Mouse (Mus musculus) heart, embryonic 16.5 days (tissue): ENCODE results near the gene Hpn. TPM values are rescaled to one million over a fixed set of nuclear protein-coding genes. Genes with fewer than 3 reads are reported as not detected.

Source experiments
- ATAC-seq: fragments of 200-750 bp; cut with Nextera tagmentation; replicated peaks from 2 replicates; pipeline ENCODE4 v1.8.0; 2017; ENCODE audit warnings: moderate number of reproducible peaks; ENCODE audit not compliant: insufficient read depth, low FRiP score; ENCODE audit errors: extremely low read depth
- H3K27ac ChIP-seq: fragments of 300-500 bp; sonication (generic); 2 replicates; pipeline ENCODE4 v1.5.1; 2014; ENCODE audit warnings: mild to moderate bottlenecking, low read length, control low read depth, moderate library complexity
- H3K27me3 ChIP-seq: fragments of 300-500 bp; sonication (generic); 2 replicates; pipeline ENCODE4 v1.6.1; 2014; ENCODE audit warnings: low read length, mixed read lengths; ENCODE audit not compliant: control insufficient read depth, insufficient read depth
- H3K36me3 ChIP-seq: fragments of 300-500 bp; sonication (generic); 2 replicates; pipeline ENCODE4 v1.6.1; 2014; ENCODE audit not compliant: control insufficient read depth, insufficient read depth
- H3K4me1 ChIP-seq: fragments of 300-500 bp; sonication (generic); 2 replicates; pipeline ENCODE4 v1.6.1; 2014; ENCODE audit warnings: low read length, mixed read lengths; ENCODE audit not compliant: control insufficient read depth, insufficient read depth
- H3K4me2 ChIP-seq: fragments of 300-500 bp; sonication (generic); 2 replicates; pipeline ENCODE4 v1.6.1; 2014; ENCODE audit warnings: low read depth, mild to moderate bottlenecking, control low read depth, low read length
- H3K4me3 ChIP-seq: fragments of 300-500 bp; sonication (generic); 2 replicates; pipeline ENCODE4 v1.5.1; 2014; ENCODE audit warnings: mild to moderate bottlenecking, control low read depth, low read length
- H3K9ac ChIP-seq: fragments of 300-500 bp; sonication (generic); 2 replicates; pipeline ENCODE4 v1.6.1; 2014; ENCODE audit warnings: low read length, control low read depth
- H3K9me3 ChIP-seq: fragments of 300-500 bp; sonication (generic); replicated peaks from 2 replicates; pipeline ENCODE4 v1.6.1; 2016; ENCODE audit warnings: low read length; ENCODE audit not compliant: control insufficient read depth
- WGBS: fragments of 180-500 bp; shearing (Covaris S2); extraction: QIAGEN DNeasy Blood & Tissue Kit; methylation state at CpG from one replicate; pipeline ENCODE4 v1.1.7; 2014; 5-methylcytosine and 5-hydroxymethylcytosine counted together
- polyA plus RNA-seq: library from polyadenylated mRNA; unstranded; fragments of >200 nt; fragmentation: Nextera tagmentation; extraction: Ambion mirVana; gene quantifications from 2 replicates; pipeline ENCODE4 v1.2.1, GENCODE M21; 2015

Gene Hpn
- polyA plus RNA-seq, 1 experiment from 2014 or later = 2.6 TPM

- Histone ChIP-seq H3K4me1 (peaks cover 6% of the 10 kb centered on the region; the same call in 1 of the 2 replicates), H3K27ac (no peak overlapping the region), H3K9ac (no peak overlapping the region), H3K27me3 (no peaks in the 10 kb centered on the region), H3K4me2 (no peak overlapping the region), H3K4me3 (no peak overlapping the region), H3K9me3 (no peaks in the 10 kb centered on the region), H3K36me3 (no peaks in the 10 kb centered on the region)
- WGBS = 75% methylated on average over 11 of the region's 11 CpGs
- ATAC-seq = no peak
Measured at GRCm38 (mm10) chr7:31059919-31060620, 55.0 kb downstream of the Hpn start.

GRCm38 (mm10) chr7:31059108-31059507, 56.0 kb downstream of the Hpn start, which contains the start of gene Lgi4:
Gene Lgi4, plus strand, starts transcription at chr7:31059342.
- WGBS = 2% methylated on average over 2 of the region's 2 CpGs
- no peak within 1 kb of the TSS for H3K9ac ChIP-seq
- no peak within 1 kb of the TSS for H3K4me2 ChIP-seq
- no peaks in the 10 kb centered on the region for H3K36me3 ChIP-seq
- H3K27me3 ChIP-seq = no peaks in the 10 kb centered on the region
- H3K4me3 ChIP-seq = no peak within 1 kb of the TSS
- no peak within 1 kb of the TSS for H3K27ac ChIP-seq
- H3K4me1 ChIP-seq = peaks cover 6% of the 10 kb centered on the region; the same call in 1 of the 2 replicates
- ATAC-seq = no peak
- H3K9me3 ChIP-seq = no peaks in the 10 kb centered on the region

- peaks cover 13% of the 10 kb centered on the region for H3K4me1 ChIP-seq
- 85% methylated on average over 6 of the region's 6 CpGs for WGBS
- H3K4me3 ChIP-seq = no peak overlapping the region
- no peak overlapping the region for H3K9ac ChIP-seq
- no peaks in the 10 kb centered on the region for H3K9me3 ChIP-seq
- H3K27ac ChIP-seq = no peak overlapping the region
- no peak for ATAC-seq
- no peaks in the 10 kb centered on the region for H3K27me3 ChIP-seq
- no peak overlapping the region for H3K4me2 ChIP-seq
- no peaks in the 10 kb centered on the region for H3K36me3 ChIP-seq
Measured at GRCm38 (mm10) chr7:31058211-31058610, 56.9 kb downstream of the Hpn start.

GRCm38 (mm10) chr7:31057730-31058129, 57.4 kb downstream of the Hpn start:
- Histone ChIP-seq H3K4me2 (no peak overlapping the region), H3K27me3 (0 out of 2 replicates have a peak, but pooled peaks cover 2% of the 10 kb centered on the region), H3K4me1 (peaks cover 18% of the 10 kb centered on the region), H3K27ac (no peak overlapping the region), H3K4me3 (no peak overlapping the region), H3K9me3 (no peaks in the 10 kb centered on the region), H3K36me3 (no peaks in the 10 kb centered on the region), H3K9ac (no peak overlapping the region)
- WGBS = 69% methylated on average over 5 of the region's 5 CpGs
- ATAC-seq = no peak

- H3K27me3 ChIP-seq = peaks cover 5% of the 10 kb centered on the region; the same call in 1 of the 2 replicates
- no peak within 1 kb of the TSS for H3K4me3 ChIP-seq
- no peaks in the 10 kb centered on the region for H3K36me3 ChIP-seq
- WGBS = 80% methylated on average over 2 of the region's 2 CpGs
- ATAC-seq = no peak
- peak within 1 kb of the TSS; percentile 3; the same call in 1 of the 2 replicates for H3K4me2 ChIP-seq
- peak within 1 kb of the TSS; percentile 6; the same call in 1 of the 2 replicates for H3K9ac ChIP-seq
- H3K27ac ChIP-seq = peak within 1 kb of the TSS; percentile 98
- H3K9me3 ChIP-seq = no peaks in the 10 kb centered on the region
- H3K4me1 ChIP-seq = peaks cover 24% of the 10 kb centered on the region
Measured at GRCm38 (mm10) chr7:31057071-31057470, 58.0 kb downstream of the Hpn start, which contains the start of gene Fxyd1. Gene Fxyd1, minus strand, starts transcription at chr7:31057199.

GRCm38 (mm10) chr7:31056448-31056847, 58.6 kb downstream of the Hpn start:
- Histone ChIP-seq H3K4me1 (peaks cover 30% of the 10 kb centered on the region), H3K9me3 (no peaks in the 10 kb centered on the region), H3K27me3 (peaks cover 10% of the 10 kb centered on the region), H3K4me2 (no peak overlapping the region), H3K27ac (peak overlapping the region; percentile 98), H3K4me3 (no peak overlapping the region), H3K36me3 (no peaks in the 10 kb centered on the region), H3K9ac (no peak overlapping the region)
- WGBS = 72% methylated on average over 7 of the region's 7 CpGs
- ATAC-seq = no peak

- WGBS = 10% methylated on average over 3 of the region's 4 CpGs
Measured at GRCm38 (mm10) chr7:31055883-31056282, 59.2 kb downstream of the Hpn start.

GRCm38 (mm10) chr7:31055354-31055824, 59.7 kb downstream of the Hpn start:
- Histone ChIP-seq H3K4me1 (peaks cover 38% of the 10 kb centered on the region), H3K9ac (peak overlapping the region; percentile 84)
- ATAC-seq = peak; percentile 90

More at GRCm38 (mm10) chr7:31055883-31056282, 59.2 kb downstream of the Hpn start:
- peak overlapping the region; percentile 3; the same call in 1 of the 2 replicates for H3K4me2 ChIP-seq
- peaks cover 36% of the 10 kb centered on the region for H3K4me1 ChIP-seq
- peak overlapping the region; percentile 6; the same call in 1 of the 2 replicates for H3K9ac ChIP-seq
- H3K27me3 ChIP-seq = peaks cover 16% of the 10 kb centered on the region
- ATAC-seq = no peak
- H3K9me3 ChIP-seq = no peaks in the 10 kb centered on the region
- H3K4me3 ChIP-seq = no peak overlapping the region
- no peaks in the 10 kb centered on the region for H3K36me3 ChIP-seq
- peak overlapping the region; percentile 98 for H3K27ac ChIP-seq

GRCm38 (mm10) chr7:31054661-31055320, 60.3 kb downstream of the Hpn start:
- H3K36me3 ChIP-seq = no peaks in the 10 kb centered on the region
- H3K9ac ChIP-seq = peak overlapping the region; percentile 84
- 26% methylated on average over 11 of the region's 11 CpGs for WGBS
- peak overlapping the region; percentile 98 for H3K27ac ChIP-seq
- H3K4me2 ChIP-seq = peak overlapping the region; percentile 76
- H3K4me1 ChIP-seq = peaks cover 43% of the 10 kb centered on the region
- no peaks in the 10 kb centered on the region for H3K9me3 ChIP-seq
- H3K4me3 ChIP-seq = peak overlapping the region; percentile 57
- peaks cover 21% of the 10 kb centered on the region for H3K27me3 ChIP-seq
- peak; percentile 34 for ATAC-seq

More at GRCm38 (mm10) chr7:31055354-31055824, 59.7 kb downstream of the Hpn start:
- 6% methylated on average over 10 of the region's 10 CpGs for WGBS
- Histone ChIP-seq H3K36me3 (no peaks in the 10 kb centered on the region), H3K4me2 (peak overlapping the region; percentile 76), H3K4me3 (peak overlapping the region; percentile 57), H3K27ac (peak overlapping the region; percentile 98), H3K27me3 (peaks cover 20% of the 10 kb centered on the region), H3K9me3 (no peaks in the 10 kb centered on the region)
